Mouse (Mus musculus): Measurements from ENCODE around the gene Ccl12. TPM values are rescaled to one million over a fixed set of nuclear protein-coding genes. Genes with fewer than 3 reads are reported as not detected.

Gene Ccl12
- 1.9 and 2.0 TPM in 2 replicates for polyA plus RNA-seq (2015; fragmentation: Nextera tagmentation; extraction: Ambion mirVana)

DNA sequence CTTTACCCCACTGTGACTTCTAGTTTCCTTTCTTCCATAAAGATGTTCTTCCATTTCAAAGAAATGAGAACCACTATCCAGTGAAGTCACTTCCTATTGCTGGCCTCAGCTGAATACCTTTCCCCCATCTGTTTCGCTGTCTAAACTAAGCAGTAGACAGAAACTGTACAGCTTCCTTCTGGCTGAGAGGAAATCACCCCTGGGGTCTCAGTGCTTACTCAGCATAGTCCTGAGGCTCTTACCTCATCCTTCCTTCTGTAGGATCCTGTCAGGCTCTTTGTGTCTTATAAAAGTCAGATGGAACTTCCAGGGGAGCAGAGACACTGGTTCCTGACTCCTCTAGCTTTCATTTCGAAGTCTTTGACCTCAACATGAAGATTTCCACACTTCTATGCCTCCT lies at the start of gene Ccl12:
Ccl12 (plus strand) TSS at position 317 of the 400 bp plus-strand sequence.
- Histone ChIP-seq H3K27me3 (replicated peaks) (no peaks in the 10 kb centered on the region), H3K27ac (replicated peaks) (no peak within 1 kb of the TSS), H3K4me2 (no peak within 1 kb of the TSS), H3K9ac (no peak within 1 kb of the TSS), H3K4me1 (no peaks in the 10 kb centered on the region), H3K36me3 (no peaks in the 10 kb centered on the region), H3K9me3 (no peaks in the 10 kb centered on the region), H3K4me3 (no peak within 1 kb of the TSS)
- WGBS = 63% methylated on average over 2 of the region's 2 CpGs
- no peak for ATAC-seq (ENCODE audit: extremely low read depth, insufficient number of reproducible peaks, low FRiP score, low TSS enrichment)

DNA sequence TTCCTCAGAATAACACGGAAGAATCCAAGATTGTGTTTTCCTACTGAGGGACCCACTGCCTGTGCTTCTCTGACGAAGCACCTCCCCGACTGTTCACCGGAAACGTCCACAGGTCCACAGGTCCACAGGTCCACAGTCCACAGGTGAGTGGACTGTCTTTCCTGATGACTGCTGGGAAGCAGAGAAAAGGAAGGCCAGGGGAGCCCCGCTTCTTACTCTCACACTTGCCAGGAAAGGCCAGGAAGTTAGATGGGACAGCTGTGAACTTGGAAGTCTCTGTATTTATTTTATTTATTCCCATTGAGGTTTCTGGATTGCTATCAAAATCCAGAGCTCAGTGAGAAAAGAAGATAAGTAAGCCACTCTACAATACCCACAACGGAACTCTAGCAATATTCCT lies 47.8 kb upstream of the Ccl12 start:
- H3K4me3 ChIP-seq = no peak overlapping the region
- WGBS = 74% methylated on average over 7 of the region's 7 CpGs
- no peak for ATAC-seq (ENCODE audit: extremely low read depth, insufficient number of reproducible peaks, low FRiP score, low TSS enrichment)

DNA sequence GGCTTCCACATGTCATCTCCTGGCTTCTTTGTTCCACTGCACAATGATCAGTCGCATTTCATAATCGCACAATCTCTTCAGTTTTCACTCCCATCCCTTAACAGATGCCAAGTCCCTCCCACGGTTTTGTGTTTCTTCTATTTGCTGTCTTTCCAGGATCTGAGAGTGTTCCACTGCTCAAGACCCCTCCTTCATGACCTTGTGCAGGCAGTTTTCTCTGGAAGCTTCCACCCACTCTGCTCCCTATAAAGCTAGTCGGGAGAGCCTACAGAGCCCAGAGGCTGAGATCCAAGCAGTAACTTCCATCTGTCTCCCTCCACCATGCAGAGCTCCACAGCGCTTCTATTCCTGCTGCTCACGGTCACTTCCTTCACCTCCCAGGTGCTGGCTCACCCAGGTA lies 44.0 kb upstream of the Ccl12 start, which contains the start of gene Ccl11:
Ccl11 (plus strand) TSS at position 178 of the 400 bp plus-strand sequence.
- Histone ChIP-seq H3K4me1 (no peaks in the 10 kb centered on the region), H3K36me3 (no peaks in the 10 kb centered on the region), H3K27ac (replicated peaks) (no peak within 1 kb of the TSS), H3K4me2 (no peak within 1 kb of the TSS), H3K9ac (no peak within 1 kb of the TSS), H3K27me3 (replicated peaks) (0 out of 2 replicates have a peak, but pooled peaks cover 13% of the 10 kb centered on the region), H3K4me3 (no peak within 1 kb of the TSS), H3K9me3 (no peaks in the 10 kb centered on the region)
- no peak for ATAC-seq (ENCODE audit: extremely low read depth, insufficient number of reproducible peaks, low FRiP score, low TSS enrichment)
- 68% methylated on average over 6 of the region's 6 CpGs for WGBS

More for the DNA sequence above, 47.8 kb upstream of the Ccl12 start:
- Histone ChIP-seq H3K27ac (replicated peaks) (no peak overlapping the region), H3K9ac (no peak overlapping the region), H3K4me2 (no peak overlapping the region), H3K36me3 (no peaks in the 10 kb centered on the region), H3K9me3 (no peaks in the 10 kb centered on the region), H3K27me3 (replicated peaks) (0 out of 2 replicates have a peak, but pooled peaks cover 13% of the 10 kb centered on the region), H3K4me1 (no peaks in the 10 kb centered on the region)

DNA sequence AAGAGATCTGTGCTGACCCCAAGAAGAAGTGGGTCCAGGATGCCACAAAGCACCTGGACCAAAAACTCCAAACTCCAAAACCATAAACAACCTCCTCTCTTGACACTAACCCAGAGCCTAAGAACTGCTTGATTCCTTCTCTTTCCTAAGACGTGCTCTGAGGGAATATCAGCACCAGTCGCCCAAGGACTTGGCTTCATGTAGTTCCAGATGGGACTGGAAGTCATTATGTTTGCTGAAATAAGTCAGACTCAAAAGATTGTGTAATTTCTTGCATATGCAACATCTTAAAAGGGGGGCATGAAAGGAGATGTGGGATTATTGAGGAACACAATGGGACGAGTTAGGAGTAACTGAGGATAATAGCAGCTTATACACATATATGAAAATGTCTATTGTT lies 39.4 kb upstream of the Ccl12 start:
- ATAC-seq (ENCODE audit: extremely low read depth, insufficient number of reproducible peaks, low FRiP score, low TSS enrichment) = no peak
- no peak overlapping the region for H3K27ac ChIP-seq (replicated peaks)
- H3K36me3 ChIP-seq = no peaks in the 10 kb centered on the region
- H3K9me3 ChIP-seq = no peaks in the 10 kb centered on the region
- H3K9ac ChIP-seq = no peak overlapping the region
- 65% methylated on average over 3 of the region's 3 CpGs for WGBS
- no peak overlapping the region for H3K4me3 ChIP-seq
- 0 out of 2 replicates have a peak, but pooled peaks cover 12% of the 10 kb centered on the region for H3K27me3 ChIP-seq (replicated peaks)
- H3K4me2 ChIP-seq = no peak overlapping the region
- no peaks in the 10 kb centered on the region for H3K4me1 ChIP-seq

DNA sequence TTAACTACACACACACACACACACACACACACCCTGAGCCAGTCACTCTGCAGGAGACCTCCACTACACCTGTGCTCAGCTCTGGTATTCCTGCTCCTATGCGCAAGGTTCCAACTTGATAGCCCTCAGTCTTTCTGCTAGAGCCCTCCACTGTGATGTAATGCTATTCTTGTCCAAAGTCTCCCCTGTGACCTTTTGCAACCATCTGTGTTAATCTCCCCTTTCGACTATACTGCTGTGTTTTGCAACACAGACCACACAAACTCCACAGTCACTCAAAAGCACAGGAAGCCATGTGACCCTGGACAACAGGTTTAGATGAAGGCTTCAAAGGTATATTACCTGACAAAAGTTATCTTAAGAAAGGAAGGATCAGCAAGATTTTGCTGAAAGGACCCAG lies 38.2 kb upstream of the Ccl12 start:
- no peak overlapping the region for H3K9ac ChIP-seq
- ATAC-seq (ENCODE audit: extremely low read depth, insufficient number of reproducible peaks, low FRiP score, low TSS enrichment) = no peak
- whole genome bisulfite sequencing = 73% methylated on average over 2 of the region's 2 CpGs

DNA sequence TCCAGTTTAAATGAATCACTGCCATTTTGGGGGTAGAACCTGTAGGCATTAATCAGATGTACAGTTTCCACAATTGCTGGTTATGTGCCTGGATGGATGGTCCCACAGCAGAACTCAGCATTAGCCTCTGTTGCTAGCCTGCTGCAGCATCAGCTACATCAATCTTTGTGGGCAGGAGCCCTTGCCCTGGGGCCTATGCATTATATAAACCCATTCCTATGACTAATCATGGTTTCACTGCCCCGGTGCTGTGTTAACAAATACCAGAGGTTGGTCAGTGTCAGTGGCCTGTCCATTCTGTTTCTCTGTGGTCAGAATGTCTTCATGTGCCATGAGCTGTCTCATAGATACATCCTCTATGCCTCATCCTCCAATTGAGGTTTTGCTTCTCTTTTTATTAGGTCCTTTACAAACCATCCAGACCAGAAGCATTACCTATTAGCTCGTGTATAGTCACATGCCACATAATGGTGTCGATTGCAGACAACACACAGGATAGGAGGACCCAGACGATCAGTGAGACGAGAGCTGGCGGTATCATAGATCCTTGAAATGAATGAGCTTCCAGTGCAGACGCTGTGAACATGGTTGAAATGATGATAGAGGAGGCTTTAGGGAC lies 34.6 kb upstream of the Ccl12 start:
- Histone ChIP-seq H3K9me3 (no peaks in the 10 kb centered on the region), H3K4me2 (no peak overlapping the region), H3K27ac (replicated peaks) (no peak overlapping the region), H3K27me3 (replicated peaks) (no peaks in the 10 kb centered on the region), H3K4me1 (no peaks in the 10 kb centered on the region), H3K4me3 (no peak overlapping the region), H3K36me3 (no peaks in the 10 kb centered on the region), H3K9ac (no peak overlapping the region)
- 65% methylated on average over 7 of the region's 7 CpGs for WGBS
- no peak for ATAC-seq (ENCODE audit: extremely low read depth, insufficient number of reproducible peaks, low FRiP score, low TSS enrichment)

More for the DNA sequence above, 38.2 kb upstream of the Ccl12 start:
- no peaks in the 10 kb centered on the region for H3K36me3 ChIP-seq
- H3K9me3 ChIP-seq = no peaks in the 10 kb centered on the region
- 0 out of 2 replicates have a peak, but pooled peaks cover 2% of the 10 kb centered on the region for H3K27me3 ChIP-seq (replicated peaks)
- no peaks in the 10 kb centered on the region for H3K4me1 ChIP-seq
- no peak overlapping the region for H3K4me3 ChIP-seq
- H3K27ac ChIP-seq (replicated peaks) = no peak overlapping the region
- H3K4me2 ChIP-seq = no peak overlapping the region

DNA sequence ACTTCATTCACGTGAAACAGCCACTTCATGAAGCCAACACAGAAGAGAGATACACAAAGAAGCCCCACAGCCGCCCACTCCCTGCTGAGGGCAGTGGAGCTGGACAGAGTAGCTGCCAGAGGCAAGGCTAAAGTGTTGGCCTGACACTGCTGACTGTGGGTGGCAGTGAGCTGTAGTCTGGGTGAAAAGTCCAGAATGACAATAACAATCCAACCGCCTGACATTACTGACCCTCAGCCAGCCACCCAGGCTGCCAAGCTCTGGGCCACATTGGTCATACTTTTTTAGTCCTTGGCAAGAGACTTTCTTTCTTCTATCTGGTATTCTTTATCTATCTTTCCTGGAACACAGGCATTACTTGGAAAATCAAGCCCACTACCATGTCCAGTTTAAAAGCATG lies 30.6 kb upstream of the Ccl12 start:
- Histone ChIP-seq H3K36me3 (no peaks in the 10 kb centered on the region), H3K9me3 (peaks cover 6% of the 10 kb centered on the region; the same call in 1 of the 2 replicates), H3K27me3 (replicated peaks) (no peaks in the 10 kb centered on the region), H3K27ac (replicated peaks) (no peak overlapping the region), H3K9ac (no peak overlapping the region), H3K4me3 (no peak overlapping the region), H3K4me1 (no peaks in the 10 kb centered on the region), H3K4me2 (no peak overlapping the region)
- 74% methylated on average over 3 of the region's 3 CpGs for WGBS
- no peak for ATAC-seq (ENCODE audit: extremely low read depth, insufficient number of reproducible peaks, low FRiP score, low TSS enrichment)

DNA sequence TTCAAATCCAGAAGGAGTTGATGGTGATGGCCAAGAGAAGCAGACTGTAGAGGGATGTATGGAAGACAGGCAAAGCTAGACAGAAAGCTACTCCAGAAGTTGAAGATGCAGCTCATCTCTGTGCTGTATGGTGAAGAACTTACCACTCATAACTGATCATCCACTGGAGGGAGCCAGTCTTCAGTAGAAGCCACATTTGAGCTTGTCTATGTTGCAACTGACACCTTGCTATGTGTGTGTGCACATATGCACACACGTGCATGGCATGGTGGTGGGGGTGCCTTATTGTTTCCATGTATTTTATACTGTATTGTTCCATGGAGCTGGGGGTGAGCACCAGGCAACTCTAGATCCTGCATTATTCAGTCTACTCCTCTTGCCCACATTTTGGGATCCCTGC lies 29.3 kb upstream of the Ccl12 start:
- Histone ChIP-seq H3K4me3 (no peak overlapping the region), H3K27ac (replicated peaks) (no peak overlapping the region), H3K27me3 (replicated peaks) (no peaks in the 10 kb centered on the region), H3K4me1 (no peaks in the 10 kb centered on the region), H3K9me3 (peaks cover 6% of the 10 kb centered on the region; the same call in 1 of the 2 replicates), H3K9ac (no peak overlapping the region), H3K4me2 (no peak overlapping the region), H3K36me3 (no peaks in the 10 kb centered on the region)
- ATAC-seq (ENCODE audit: extremely low read depth, insufficient number of reproducible peaks, low FRiP score, low TSS enrichment) = no peak
- 66% methylated on average over 1 of the region's 1 CpGs for WGBS

DNA sequence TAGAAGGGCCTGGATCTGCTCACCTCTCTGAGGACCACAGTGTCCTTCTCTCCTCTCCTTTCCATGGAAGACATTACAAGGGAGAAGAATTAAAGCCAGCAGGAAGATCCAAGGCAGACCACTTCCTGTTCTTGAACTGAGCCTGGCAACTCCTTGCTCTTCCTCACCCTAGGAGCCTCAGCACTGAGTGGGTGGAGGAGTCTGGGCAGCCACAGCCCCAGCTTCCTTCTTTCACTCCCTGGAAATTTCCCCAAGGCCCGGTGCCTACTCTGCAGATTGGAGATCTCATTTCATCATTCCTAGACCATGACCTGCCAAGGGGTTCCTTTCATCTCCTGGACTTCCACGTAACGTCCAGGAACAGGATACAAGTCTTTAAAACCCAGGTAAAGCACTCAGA lies 28.7 kb upstream of the Ccl12 start:
- Histone ChIP-seq H3K36me3 (no peaks in the 10 kb centered on the region), H3K4me1 (no peaks in the 10 kb centered on the region)
- WGBS = 64% methylated on average over 3 of the region's 3 CpGs

DNA sequence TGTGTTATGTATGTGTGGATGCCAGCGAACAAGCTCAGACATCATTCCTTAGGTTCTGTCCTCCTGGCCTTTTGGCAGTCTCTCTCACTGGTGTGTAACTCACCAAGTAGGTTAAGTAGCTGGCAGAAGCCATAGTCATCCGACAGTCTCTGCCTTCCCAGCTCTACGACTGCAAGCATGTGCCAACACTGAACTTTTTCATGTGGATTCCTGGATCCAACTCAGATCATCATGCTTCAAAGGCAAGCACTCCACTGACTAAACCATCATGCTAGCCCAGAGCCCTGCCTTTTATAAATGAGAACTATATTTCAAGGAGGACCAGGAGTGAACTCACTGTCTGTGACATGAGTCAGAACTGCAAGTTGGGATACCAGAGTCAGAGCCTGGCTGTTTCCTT lies 28.0 kb upstream of the Ccl12 start:
- H3K4me1 ChIP-seq = no peaks in the 10 kb centered on the region
- no peaks in the 10 kb centered on the region for H3K36me3 ChIP-seq
- no peak overlapping the region for H3K4me3 ChIP-seq
- no peak overlapping the region for H3K9ac ChIP-seq
- no peak overlapping the region for H3K27ac ChIP-seq (replicated peaks)
- H3K9me3 ChIP-seq = peaks cover 6% of the 10 kb centered on the region; the same call in 1 of the 2 replicates
- no peak overlapping the region for H3K4me2 ChIP-seq
- no peak for ATAC-seq (ENCODE audit: extremely low read depth, insufficient number of reproducible peaks, low FRiP score, low TSS enrichment)
- H3K27me3 ChIP-seq (replicated peaks) = no peaks in the 10 kb centered on the region
- 73% methylated on average over 3 of the region's 3 CpGs for WGBS

More for the DNA sequence above, 28.7 kb upstream of the Ccl12 start:
- Histone ChIP-seq H3K4me3 (no peak overlapping the region), H3K27ac (replicated peaks) (no peak overlapping the region), H3K27me3 (replicated peaks) (no peaks in the 10 kb centered on the region), H3K4me2 (no peak overlapping the region), H3K9me3 (peaks cover 6% of the 10 kb centered on the region; the same call in 1 of the 2 replicates), H3K9ac (no peak overlapping the region)
- ATAC-seq (ENCODE audit: extremely low read depth, insufficient number of reproducible peaks, low FRiP score, low TSS enrichment) = no peak

DNA sequence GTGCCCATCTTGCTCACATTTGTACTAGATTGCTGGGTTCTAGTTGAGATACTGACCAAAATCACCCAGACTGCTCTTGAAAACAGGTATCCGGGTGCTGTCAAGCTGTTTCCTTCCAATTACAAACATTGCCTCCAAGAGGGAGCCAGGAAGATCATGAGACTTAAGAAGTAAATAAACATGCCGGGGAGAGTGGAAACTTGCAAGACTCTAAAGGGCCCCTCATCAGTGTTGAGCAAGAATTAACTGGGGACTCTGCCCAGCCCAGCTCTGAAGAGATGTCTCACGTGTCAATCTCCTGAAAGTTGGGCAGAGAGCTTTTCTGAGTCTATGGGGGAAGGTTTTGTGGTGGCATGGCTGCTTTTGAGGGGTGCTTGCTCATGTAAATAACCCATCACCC lies 24.6 kb upstream of the Ccl12 start:
- Histone ChIP-seq H3K36me3 (no peaks in the 10 kb centered on the region), H3K9me3 (peaks cover 6% of the 10 kb centered on the region; the same call in 1 of the 2 replicates), H3K27ac (replicated peaks) (no peak overlapping the region), H3K27me3 (replicated peaks) (no peaks in the 10 kb centered on the region), H3K4me1 (no peaks in the 10 kb centered on the region), H3K9ac (no peak overlapping the region), H3K4me3 (no peak overlapping the region), H3K4me2 (no peak overlapping the region)
- ATAC-seq (ENCODE audit: extremely low read depth, insufficient number of reproducible peaks, low FRiP score, low TSS enrichment) = no peak
- WGBS = 61% methylated on average over 3 of the region's 3 CpGs

DNA sequence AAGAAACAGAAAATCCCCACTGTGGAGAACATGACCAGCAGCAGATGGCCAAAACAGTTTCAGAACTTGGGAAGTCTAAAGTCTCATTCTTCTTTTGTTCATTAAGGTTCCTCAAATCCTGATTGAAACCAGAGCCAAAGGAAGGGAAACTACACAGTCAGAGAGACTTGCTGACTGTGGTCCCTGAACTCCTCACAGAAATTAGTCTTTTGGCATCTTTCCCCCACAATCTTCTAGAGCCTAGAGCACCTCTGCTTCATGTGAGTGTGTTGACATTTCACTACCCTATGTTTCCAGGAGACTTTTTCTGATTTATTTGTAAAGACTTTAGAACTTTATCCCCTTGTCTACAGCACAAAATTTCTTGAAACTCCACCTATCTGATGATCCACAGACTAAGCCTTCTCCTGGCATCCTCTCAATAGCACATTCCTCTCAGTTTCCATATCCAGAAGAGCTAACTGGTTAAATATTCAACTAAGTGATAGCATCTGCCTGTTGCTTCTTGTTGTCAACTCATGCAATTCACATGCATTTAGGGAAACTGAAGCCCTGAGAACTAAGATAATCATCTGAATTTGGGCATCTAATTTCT lies 23.4 kb upstream of the Ccl12 start:
- Histone ChIP-seq H3K9ac (no peak overlapping the region), H3K9me3 (peaks cover 6% of the 10 kb centered on the region; the same call in 1 of the 2 replicates), H3K27me3 (replicated peaks) (no peaks in the 10 kb centered on the region), H3K27ac (replicated peaks) (no peak overlapping the region), H3K4me1 (no peaks in the 10 kb centered on the region), H3K36me3 (no peaks in the 10 kb centered on the region), H3K4me2 (no peak overlapping the region), H3K4me3 (no peak overlapping the region)
- no peak for ATAC-seq (ENCODE audit: extremely low read depth, insufficient number of reproducible peaks, low FRiP score, low TSS enrichment)

Measured in heart, embryonic 13.5 days (tissue).